Mouse (Mus musculus): ENCODE results near the gene P2rx2.

The P2rx2 gene

DNA sequence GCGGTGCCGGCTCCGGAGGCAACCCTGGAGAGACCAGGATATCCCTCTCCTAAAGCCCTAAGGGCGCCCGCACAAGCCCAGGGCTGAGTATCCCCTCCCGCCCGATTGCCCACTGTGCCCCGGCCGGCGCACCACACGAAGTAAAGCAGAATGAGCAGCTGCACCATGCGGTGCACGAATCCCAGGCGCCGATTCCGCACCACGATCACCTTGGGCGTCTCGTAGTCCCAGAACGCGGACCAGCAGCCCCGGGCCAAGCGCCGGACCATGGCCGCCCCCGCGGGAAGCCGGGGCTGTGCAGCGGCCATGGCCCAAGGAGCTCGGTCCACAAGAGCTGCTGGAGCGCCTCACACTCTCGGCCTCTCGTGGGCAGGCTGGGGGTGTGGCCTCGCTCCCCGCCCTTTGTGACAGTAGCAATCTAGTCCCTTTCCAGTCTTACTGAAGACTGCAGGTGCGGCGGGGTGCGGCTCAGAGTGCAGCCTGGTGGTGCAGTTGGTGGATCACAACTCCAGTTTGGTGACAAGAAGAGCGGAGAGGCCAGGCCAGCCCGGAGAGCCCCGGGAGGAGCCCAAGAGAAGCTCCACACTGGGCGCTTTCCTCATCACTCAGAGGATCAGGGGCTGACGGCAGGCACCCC lies at the start of gene P2rx2:
Gene P2rx2, minus strand, starts transcription at position 565 of the 637 bp plus-strand sequence.
- DNase-seq (ENCODE audit: low spot score), result no peak

DNA sequence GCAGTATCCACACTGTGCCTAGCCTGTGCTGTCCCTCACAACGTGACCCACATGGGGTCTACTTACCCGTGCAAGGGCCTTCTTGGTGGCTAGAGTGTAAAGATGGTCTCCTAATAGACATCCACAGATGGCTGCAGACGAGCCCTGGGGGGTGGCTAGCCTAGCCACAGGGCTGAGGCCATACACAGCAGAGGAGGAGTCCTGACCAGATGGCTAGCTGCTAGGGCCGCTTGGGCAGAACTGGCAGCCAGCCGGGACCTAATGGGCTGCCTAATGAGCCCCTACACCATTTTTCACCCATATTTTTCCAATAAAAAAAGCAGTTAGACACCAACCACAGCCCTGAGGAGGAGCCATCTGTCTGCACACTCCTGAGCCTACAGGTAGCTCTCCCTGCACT lies 49.7 kb upstream of the P2rx2 start:
- DNase-seq (ENCODE audit: low spot score), result no peak

DNA sequence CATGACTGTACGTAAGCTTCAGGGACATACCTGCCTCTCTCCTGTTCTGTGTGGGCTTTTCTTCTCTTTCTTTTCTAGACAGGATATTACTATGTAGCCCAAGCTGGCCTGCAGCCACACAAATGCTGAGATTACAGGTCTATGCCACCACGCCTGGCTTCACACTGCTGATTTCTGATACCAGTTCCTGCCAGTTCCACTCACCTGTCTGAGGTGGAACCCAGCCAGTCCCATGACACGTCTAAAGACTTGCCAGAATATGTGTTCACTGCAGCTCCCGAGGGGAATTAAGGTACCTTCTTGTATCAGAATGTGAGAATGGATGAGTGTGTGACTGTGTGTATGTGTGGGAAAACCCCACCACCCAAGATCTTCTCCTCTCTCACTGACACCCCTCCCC lies 47.6 kb upstream of the P2rx2 start:
- DNase-seq (ENCODE audit: low spot score), result no peak

DNA sequence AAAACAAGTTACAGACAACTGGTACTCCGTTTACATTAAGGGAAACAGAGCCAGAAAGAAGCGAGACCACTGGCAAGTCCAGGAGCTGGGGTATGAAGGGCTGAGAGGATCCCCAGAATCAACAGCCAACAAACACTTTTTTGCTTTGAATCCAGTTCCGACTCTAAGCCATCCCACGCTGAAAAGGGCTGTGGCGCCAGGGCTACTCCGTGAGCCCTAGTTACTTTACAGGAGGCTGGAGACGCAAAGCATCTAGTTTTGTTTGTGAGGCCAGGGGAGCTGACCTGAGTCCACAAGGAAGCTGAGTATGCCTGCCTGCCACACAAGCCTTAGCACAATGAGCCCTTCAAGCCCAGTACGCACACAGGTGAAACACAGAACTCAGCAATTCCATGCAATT lies 44.3 kb upstream of the P2rx2 start:
- no peak for DNase-seq (ENCODE audit: low spot score)

DNA sequence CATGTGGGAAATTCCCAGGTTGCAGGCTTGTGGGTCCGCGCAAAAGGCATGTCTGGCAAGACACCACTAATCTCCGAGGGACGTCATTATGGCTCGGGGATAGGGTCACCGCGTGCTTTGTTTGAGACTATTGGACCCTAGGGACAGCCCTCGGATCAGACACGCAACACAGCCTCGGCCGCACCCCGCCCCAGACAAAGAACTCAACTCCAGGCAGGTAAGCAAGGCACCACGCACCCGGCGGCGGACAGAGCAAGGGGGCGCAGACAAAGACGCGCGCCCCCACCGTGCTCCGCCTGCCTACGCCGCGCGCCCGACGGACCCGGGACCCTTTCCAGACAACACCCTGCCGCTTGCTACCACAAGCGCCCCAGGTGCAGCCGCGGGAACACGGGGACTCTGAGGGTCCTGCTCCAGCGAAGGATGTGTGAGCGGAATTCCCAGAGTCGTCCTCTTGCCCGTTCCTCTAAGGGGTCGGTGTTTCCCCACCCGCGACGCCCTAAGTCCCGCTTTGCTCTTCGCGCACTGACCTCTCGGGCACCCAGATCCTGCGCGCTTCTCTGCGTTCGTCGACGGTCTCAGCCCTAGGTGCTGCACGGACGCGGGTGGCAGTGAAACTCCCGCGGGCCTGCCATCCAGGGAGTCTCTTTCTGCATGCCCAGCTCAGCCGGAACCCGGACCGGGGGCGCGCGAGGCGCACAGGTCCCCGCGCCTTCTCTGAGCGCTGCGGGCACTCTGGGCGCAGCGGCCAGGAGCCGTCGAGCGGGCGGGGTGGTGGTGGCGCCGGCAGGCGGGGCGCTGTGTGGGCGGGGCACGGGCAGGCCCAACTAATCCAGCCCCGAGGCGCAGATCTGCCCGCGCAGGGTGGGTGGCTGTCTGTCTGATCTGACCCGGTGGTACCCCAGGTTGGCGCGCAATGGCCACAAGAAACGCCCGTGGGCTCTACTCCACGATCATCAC lies 43.6 kb upstream of the P2rx2 start:
- DNase-seq (ENCODE audit: low spot score), result no peak

DNA sequence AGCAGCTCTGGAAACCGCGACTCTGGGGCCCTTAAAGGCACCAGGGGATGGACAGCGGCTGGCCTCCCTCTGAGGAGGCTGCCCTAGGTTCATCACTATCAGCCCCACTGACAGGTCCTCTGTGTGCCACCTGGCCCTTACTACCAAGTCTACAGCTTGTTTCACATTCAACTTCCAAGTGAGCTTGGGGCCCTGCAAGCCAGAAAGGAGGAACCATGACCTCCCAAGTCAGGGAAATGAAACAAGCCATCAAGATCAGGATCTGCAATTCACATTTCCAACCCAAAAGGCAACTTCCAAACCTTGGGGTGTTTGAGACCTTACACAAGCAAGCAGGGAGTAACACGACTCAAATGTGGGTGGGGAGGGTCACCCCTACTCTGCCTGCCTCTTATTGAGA lies 42.3 kb upstream of the P2rx2 start:
- no peak for DNase-seq (ENCODE audit: low spot score)

DNA sequence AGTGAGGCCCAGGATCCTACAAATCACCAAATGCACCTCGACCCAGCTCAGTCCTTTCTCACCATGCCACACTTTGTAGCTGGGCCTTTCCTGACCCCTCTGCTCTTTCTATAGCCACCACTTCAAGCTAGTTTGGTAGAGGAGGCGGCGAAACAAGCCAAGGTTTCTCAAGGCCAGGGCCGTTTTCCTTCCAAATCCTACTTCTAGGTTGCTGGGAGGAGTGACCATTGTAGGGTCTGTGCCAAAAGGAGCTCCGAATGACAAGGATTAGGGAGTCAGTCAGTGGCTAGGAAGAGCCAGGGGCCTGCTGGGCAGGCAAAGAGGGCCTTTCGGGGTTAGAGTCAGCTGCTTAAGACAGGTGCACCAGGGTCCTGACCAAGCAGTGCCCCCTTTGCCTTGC lies 41.5 kb upstream of the P2rx2 start:
- no peak for DNase-seq (ENCODE audit: low spot score)

DNA sequence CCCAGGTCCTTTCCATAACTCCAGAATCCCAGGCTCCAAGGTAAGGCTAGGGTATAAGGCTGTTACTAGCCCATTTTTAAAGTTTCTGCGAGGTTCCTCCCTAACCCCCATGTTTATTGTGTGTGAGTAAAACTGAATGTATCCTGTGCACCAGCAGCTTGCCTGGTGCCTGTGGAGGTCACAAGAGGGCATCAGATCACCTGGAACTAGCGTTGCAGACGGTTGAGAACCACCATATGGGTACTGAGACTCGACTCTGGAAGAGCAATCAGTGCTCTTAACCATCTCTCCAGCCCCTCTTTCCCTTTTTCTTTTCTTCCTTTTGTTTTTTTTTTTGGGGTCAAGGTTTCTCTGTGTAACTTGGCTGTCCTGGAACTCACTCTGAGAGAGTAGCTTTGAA lies 36.8 kb upstream of the P2rx2 start:
- no peak for DNase-seq (ENCODE audit: low spot score)

DNA sequence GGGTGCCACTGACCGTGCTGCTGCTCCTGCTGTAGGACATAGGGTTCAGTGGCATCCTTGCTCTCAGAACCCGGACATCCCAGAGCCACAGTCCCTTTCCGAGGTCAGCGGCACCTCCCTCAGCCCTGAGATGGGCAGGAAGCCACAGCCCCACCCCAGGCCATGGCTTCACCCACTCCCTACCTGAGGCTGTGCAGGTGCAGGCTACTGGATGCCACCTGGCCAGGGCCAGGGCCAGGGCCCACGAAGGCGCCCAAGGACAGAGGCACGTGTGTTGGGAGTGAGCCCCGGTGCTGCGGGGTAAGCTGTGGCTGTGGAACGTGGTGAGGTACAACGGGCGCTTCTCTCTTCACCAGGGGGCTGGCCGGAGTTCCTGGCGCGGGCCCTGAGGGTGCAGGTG lies 36.1 kb upstream of the P2rx2 start:
- no peak for DNase-seq (ENCODE audit: low spot score)

DNA sequence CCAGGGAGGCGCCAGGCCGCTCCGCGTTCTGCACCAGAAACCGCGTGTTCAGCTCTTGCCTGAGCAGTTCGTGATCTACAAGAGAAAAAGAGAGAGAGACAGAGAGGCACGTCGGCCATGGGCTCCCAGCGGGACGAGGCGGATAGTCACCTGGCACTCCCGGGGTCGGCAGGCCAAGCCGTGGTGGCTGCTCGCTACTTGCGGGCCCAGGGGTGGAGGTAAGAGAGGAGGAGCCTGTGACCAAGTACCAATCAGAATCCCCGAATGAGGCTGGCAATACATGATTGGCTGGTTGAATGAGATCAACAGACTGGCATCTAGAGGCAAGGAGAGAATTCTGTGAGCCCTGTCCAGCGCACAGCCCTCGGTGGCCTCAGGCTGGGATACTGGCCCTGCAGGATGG lies 35.2 kb upstream of the P2rx2 start:
- DNase-seq (ENCODE audit: low spot score), result no peak

DNA sequence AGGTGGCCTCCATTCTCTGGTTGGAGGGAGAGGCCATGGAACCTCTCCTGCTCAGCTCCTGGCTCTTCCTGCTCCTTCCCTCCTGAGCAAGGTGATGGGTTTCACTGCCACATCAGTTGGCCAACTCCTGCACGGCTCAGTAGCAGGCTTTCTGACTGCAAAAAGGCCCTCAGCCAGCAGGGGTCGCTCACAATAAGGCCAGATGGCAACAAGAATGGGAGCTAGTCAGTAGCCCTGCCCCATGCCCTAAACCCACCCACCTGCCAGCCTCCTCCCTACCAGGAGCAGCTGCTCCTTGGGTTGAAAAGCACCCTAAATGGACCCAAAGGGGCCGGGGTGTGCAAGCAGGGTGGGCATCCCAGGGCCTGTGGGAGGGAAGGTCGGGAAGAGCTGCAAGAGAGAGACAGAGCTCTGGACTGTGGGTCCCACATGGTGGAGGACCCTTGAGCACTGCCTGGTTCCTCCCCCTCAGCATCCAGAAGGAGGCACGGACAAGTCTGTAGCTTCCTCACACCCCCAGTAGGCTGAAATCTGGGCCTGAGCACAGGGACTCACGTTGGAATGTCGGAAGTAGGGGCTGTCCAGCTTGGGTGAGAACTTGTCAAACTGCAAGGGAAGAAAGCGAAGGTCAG lies 33.9 kb upstream of the P2rx2 start:
- peak; percentile 44 for DNase-seq (ENCODE audit: low spot score)

DNA sequence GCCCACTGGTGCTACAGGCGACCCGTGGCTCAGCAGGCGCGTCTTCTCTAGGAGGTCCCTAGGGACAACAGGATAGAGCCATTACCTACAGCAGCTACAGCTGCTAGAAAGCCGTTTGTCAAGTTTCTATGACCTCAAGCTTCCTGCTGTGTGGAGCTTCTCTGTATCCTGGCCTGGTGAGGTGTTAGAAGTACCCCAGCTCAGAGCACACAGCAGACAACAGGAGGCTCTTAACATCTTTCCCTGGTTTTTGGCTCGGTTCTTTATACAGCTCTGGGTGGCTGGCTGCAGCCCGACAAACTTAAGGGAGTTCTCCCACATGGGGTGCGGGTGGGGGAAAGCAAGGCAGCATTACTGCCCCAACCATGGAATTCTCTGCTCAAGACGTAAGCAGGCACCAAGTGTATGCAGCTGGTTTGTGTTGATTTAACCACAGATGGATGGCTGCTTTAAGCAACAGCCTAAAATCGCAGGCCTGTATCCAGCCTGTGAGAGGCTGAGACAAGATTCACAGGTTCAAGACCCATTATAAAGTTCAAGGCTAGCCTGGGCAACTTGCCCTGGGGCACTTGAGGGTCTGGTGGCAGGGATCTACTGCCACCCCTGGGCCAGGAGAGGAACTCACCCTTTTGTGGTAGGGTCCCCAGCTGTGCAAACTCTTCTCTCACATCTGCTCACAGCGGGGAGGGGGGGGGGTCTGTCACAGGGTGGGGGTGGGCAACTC lies 21.0 kb upstream of the P2rx2 start:
- DNase-seq (ENCODE audit: low spot score), result no peak

DNA sequence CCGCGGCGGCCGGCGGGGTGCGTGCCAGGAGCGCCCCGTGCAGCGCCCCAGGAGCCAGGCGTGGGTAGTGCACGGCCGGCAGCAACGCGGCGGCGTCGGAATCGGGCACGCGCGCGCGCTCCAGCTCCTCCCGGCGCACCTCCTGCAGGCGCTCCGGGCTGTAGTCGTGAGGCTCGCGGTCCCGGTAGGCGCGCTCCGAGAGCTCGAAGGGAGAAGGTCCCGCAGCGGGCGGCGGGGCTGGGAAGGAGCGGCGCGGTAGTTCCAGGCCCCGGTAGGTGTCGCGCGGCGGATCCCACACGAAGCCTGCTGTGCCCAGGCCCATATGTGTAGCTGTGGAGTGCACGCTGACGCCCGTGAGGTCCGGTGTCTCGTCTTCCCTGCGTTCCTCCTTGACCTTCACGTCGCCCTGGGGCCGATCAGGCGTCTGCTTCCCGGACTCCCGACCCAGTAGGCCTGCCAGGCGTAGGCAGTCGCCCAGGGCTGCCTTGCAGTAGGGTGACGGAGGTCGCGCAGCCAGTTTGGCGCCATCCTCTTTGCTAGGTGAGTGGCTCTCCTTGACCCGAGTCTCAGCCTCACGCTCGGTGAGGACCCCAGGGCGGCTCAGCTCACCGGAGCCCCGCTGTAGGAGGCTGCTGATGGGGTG lies 20.3 kb upstream of the P2rx2 start:
- peak; percentile 32 for DNase-seq (ENCODE audit: low spot score)

DNA sequence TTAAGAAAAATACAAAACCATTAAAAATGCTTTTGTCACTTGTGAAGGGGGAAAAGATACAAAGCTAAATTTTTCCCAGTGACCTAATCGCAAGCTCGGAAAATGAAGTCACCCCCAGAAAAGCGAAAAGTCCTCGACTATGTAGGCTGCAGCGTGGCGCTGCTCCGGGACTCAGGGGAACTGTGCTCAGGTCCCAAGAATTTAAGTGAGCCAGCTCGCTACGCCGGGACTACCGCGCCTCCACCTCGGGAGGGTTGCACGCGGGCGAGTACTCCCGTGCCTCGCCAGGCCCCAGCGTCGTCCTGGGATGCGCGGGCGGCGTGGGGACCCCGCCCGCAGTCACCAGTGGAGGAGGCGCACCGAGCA lies 19.8 kb upstream of the P2rx2 start:
- DNase-seq (ENCODE audit: low spot score), result no peak

DNA sequence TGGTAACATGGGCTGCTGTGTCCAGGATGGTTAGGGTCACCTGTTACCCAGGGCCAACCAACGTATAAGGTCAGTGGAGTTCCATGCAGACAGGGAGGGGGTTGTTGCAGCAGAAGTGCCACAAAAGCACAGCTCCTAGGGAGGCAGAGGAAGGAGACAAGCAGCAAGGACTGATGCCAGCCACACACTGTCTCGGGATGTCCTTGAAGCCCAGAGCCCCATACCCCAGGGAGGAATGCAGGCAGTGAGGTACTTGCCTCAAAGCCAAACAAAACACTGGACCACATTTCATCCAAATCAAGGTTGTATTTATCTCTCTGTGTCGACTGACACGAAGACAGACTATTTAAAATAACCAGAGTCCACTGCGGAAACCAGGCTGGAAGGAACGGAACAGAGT lies 18.5 kb upstream of the P2rx2 start:
- DNase-seq (ENCODE audit: low spot score), result no peak

DNA sequence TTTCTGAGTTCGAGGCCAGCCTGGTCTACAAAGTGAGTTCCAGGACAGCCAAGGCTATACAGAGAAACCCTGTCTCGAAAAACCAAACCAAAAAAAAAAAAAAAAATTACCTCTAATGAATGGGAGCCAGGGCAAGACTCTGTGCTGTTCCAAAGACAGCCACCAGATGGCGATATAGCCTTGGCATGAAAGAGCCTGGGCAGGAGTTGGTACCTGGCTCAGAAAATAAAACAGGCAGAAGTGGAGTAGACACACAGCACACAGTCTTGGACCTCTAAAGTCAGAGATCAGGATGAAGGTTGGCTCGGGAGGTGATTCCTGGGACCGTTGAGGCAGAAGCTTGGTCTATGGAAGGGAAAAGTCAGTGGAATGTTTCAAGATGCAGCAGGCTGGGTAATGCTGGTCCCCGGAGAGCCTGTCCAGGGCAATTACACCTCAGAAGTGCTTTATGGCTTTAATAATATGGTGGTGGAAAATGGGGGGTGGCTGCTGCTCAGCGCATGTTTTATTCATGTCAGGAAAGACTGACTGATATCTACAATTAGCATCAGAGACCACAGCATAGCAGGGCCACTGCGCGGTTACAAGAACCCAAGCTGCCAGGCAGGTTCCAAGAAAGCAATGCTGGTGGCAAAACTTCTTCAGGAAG lies 14.6 kb upstream of the P2rx2 start:
- peak; percentile 60 for DNase-seq (ENCODE audit: low spot score)

DNA sequence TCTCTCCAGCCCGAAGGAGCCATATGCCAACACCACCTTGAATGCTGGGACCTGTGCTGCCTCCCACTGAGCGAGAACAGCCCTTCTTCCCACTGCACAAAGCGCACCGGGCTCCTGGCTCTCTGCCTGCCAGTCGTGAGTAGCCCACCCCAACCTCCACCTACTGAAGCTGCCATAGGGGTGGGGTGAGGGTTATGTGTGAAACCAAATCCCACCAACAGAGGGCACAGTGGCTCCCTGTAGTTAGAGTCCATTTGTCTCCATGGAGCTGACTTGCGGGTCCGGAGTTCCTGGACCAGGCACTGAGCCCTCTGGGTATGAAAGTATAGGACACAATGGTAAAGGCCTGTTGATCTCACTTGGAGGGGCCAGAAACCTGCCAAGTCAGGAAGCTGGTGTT lies 11.7 kb upstream of the P2rx2 start:
- DNase-seq (ENCODE audit: low spot score), result no peak

DNA sequence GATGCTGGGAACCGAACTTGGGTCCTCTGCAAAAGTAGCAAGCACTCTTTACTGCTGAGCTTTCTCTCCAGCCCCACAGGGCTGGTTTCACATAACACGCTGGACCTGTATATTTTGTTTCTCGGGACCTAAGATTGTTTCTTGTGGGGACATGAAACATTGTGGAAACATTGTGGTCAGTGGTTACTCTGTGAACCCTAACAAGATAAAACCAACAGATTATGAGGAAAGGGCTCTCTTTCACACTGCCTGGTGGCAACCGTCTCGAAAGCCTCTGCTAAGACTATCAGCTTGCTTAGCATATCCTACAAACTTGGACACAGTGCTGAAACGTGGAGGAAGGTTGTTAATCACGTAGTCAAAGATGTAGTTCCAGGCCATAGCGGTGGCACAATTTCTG lies 4.0 kb upstream of the P2rx2 start:
- DNase-seq (ENCODE audit: low spot score), result no peak

DNA sequence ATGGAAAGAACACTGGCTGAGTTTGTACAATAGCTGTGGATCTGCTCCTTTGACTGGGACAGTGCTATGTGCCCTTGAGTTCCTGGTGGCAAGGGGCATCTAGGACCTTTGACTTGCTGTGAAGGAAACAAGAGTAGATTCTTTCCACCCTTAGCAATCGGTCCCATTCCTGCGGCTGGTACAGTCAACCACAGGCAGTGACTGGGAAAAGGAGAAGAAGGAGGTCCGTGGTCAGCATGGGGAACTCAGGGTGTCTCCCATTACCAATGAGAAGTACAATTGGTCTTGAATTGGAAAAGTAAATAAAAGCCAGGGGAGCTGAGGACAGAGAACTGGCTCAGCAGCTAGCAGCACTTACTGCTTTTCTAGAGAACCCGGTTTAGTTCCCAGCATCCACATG lies 2.5 kb upstream of the P2rx2 start:
- no peak for DNase-seq (ENCODE audit: low spot score)

DNA sequence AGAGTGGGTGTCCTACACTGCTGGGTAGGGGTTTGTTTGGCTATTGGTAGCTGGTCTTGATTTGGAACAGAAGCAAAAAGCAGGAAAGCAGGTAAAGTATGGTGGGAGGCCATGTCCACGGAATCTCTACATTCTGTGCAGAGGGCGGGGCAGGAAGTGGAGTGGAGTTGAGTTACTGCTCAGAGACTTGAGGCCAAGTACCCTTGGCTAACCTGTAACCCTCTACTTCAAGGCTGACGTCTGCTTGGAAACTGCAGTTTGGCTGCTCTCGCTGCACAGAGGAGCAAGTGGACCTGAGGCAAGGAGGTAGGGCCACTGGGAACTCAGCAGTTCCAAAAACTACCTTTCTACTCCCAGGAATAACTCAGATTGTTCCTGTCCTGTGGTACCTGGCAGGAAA lies 1.5 kb upstream of the P2rx2 start, which contains the start of gene Lrcol1:
Gene Lrcol1, plus strand, starts transcription at position 207 of the 400 bp plus-strand sequence.
- DNase-seq (ENCODE audit: low spot score), result no peak

DNA sequence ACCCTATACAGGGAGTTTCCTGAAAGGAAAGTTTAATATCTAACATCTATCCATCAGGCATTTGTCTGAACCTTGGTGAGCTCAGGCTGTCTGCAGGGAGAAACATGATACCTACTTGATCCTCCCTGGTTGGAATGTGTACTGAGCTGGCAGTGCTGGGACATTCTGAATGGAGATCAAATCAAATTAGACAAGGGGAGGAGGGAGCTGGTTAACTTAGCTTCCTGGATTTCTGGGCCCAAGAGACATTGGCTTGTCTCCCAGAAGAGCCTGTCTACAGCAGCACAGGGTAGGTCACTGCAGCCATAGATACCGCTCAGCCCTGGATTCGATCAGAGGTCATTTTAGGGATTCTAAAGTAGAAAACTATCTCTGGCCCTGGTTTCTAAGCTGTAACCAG lies 4.2 kb downstream of the P2rx2 start:
- no peak for DNase-seq (ENCODE audit: low spot score)

All from spleen, adult 12 weeks (tissue).